Comparison of ENCODE assay signal across 14 mouse cellular contexts in the genomic region with DNA sequence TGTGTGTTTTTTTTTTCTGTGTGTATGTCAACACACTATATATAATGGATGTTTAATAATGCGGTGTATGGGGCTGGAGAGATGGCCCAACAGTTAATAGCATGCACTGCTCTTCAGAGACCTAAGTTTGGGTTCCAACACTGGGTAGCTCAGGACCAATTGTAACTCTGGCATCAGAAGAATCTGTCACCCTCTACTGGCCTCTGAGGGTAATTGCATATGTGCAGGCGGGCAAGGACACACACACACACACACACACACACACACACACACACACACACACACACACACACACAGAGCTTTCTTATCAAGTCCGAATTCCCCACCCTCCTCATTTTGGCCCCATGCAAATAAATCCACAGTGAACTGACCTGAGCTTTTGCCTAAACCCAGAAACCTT. TPM values are rescaled to one million over a fixed set of nuclear protein-coding genes. Genes with fewer than 3 reads are reported as not detected.
A peak's percentile ranks its signal among the peaks of the same experiment; 100 is the strongest.
DNase-seq lines count a peak whose midpoint lies in the region; ATAC-seq and TF ChIP-seq lines count a peak whose summit lies in the region.
"Had no signal": no experiment of that assay in that cellular context is flagged by ENCODE, and none has a peak within 500 bp of the region (broad histone marks: within the 10 kb centered on the region; RNA-seq: fewer than 3 reads in every experiment).

No protein-coding gene starts in this region.

- TF ChIP-seq CTCF in heart, postnatal 0 days (IDR thresholded peaks at IDR 0.05; ENCODE audit: low read depth): peak; percentile 10; the same call in 1 of the 2 replicates
- peak; percentile 51 for TF ChIP-seq CTCF in lung, postnatal 0 days (IDR thresholded peaks at IDR 0.05)
- TF ChIP-seq CTCF in stomach, postnatal 0 days (IDR thresholded peaks at IDR 0.05; ENCODE audit: low read depth): peak; percentile 57

- TF ChIP-seq EP300 in heart, postnatal 0 days (IDR thresholded peaks at IDR 0.05; ENCODE audit: low read depth): no peak
- no peak for TF ChIP-seq EP300 in lung, postnatal 0 days (IDR thresholded peaks at IDR 0.05)
- no peak for TF ChIP-seq EP300 in stomach, postnatal 0 days (optimal IDR thresholded peaks at IDR 0.05)

- WGBS in heart, postnatal 0 days: 70% methylated on average over 3 of the region's 3 CpGs
- WGBS in lung, postnatal 0 days: 81% methylated on average over 3 of the region's 3 CpGs
- WGBS in stomach, postnatal 0 days: 69% methylated on average over 3 of the region's 3 CpGs

- ATAC-seq in heart, postnatal 0 days (ENCODE audit: insufficient read depth, low read depth): no peak
- no peak for ATAC-seq in lung, postnatal 0 days
- peak; percentile 34 for ATAC-seq in stomach, postnatal 0 days (ENCODE audit: low FRiP score, low TSS enrichment)

- H3K36me3 ChIP-seq in heart, postnatal 0 days (replicated peaks; ENCODE audit: control insufficient read depth, insufficient read depth, low read length): no peaks in the 10 kb centered on the region
- H3K36me3 ChIP-seq in lung, postnatal 0 days (ENCODE audit: insufficient read depth, low read length): no peaks in the 10 kb centered on the region
- H3K36me3 ChIP-seq in stomach, postnatal 0 days (ENCODE audit: control insufficient read depth, insufficient read depth, low read length): no peaks in the 10 kb centered on the region
- H3K36me3 ChIP-seq: embryonic facial prominence, embryonic 13.5 days; heart, embryonic 10.5 days; limb, embryonic 10.5 days had no signal

- no peak overlapping the region for H3K27ac ChIP-seq in heart, postnatal 0 days (ENCODE audit: low read depth)
- no peak overlapping the region for H3K27ac ChIP-seq in lung, postnatal 0 days (ENCODE audit: low read length)
- no peak overlapping the region for H3K27ac ChIP-seq in stomach, postnatal 0 days (replicated peaks)
- H3K27ac ChIP-seq: heart, embryonic 10.5 days; limb, embryonic 10.5 days had no signal

- no peak overlapping the region for H3K9ac ChIP-seq in heart, postnatal 0 days (replicated peaks; ENCODE audit: low read depth, low read length)
- H3K9ac ChIP-seq in lung, postnatal 0 days (replicated peaks; ENCODE audit: low read depth): no peak overlapping the region
- H3K9ac ChIP-seq in stomach, postnatal 0 days (ENCODE audit: low read length): no peak overlapping the region

- peaks cover 4% of the 10 kb centered on the region; the same call in 1 of the 2 replicates for H3K4me1 ChIP-seq in heart, postnatal 0 days (ENCODE audit: control insufficient read depth, insufficient read depth)
- H3K4me1 ChIP-seq in lung, postnatal 0 days (ENCODE audit: insufficient read depth, low read depth, low read length): peaks cover 4% of the 10 kb centered on the region; the same call in 1 of the 2 replicates
- no peaks in the 10 kb centered on the region for H3K4me1 ChIP-seq in stomach, postnatal 0 days (replicated peaks; ENCODE audit: control insufficient read depth, insufficient read depth)

- H3K9me3 ChIP-seq in heart, postnatal 0 days (replicated peaks; ENCODE audit: control insufficient read depth, low read length): no peaks in the 10 kb centered on the region
- no peaks in the 10 kb centered on the region for H3K9me3 ChIP-seq in lung, postnatal 0 days (ENCODE audit: low read length)
- no peaks in the 10 kb centered on the region for H3K9me3 ChIP-seq in stomach, postnatal 0 days (ENCODE audit: control insufficient read depth, low read length)
- H3K9me3 ChIP-seq: embryonic facial prominence, embryonic 13.5 days; heart, embryonic 10.5 days; limb, embryonic 10.5 days had no signal

- 0 out of 2 replicates have a peak, but pooled peaks cover 8% of the 10 kb centered on the region for H3K27me3 ChIP-seq in heart, postnatal 0 days (ENCODE audit: control insufficient read depth, insufficient read depth, low read length)
- H3K27me3 ChIP-seq in lung, postnatal 0 days (replicated peaks; ENCODE audit: insufficient read depth, low read length): no peaks in the 10 kb centered on the region
- H3K27me3 ChIP-seq in stomach, postnatal 0 days (ENCODE audit: control insufficient read depth, insufficient read depth, low read length): no peaks in the 10 kb centered on the region
- H3K27me3 ChIP-seq: embryonic facial prominence, embryonic 13.5 days had no signal

- no peak overlapping the region for H3K4me3 ChIP-seq in heart, postnatal 0 days (ENCODE audit: low read depth, low read length)
- no peak overlapping the region for H3K4me3 ChIP-seq in lung, postnatal 0 days (ENCODE audit: low read depth, low read length)
- no peak overlapping the region for H3K4me3 ChIP-seq in stomach, postnatal 0 days (ENCODE audit: low read depth, low read length)

- no peak for DNase-seq in heart, postnatal 0 days (ENCODE audit: low spot score)
- DNase-seq in heart, adult 9 months (ENCODE audit: low spot score in 2 of 2): no peak
- DNase-seq in lung, postnatal 0 days (ENCODE audit: low spot score): peak; percentile 41
- no peak for DNase-seq in lung, postnatal 10 days
- DNase-seq in ZHBTc4 (ENCODE audit: low read depth, low spot score): peak; percentile 62
- DNase-seq in stomach, postnatal 0 days (ENCODE audit: low spot score): peak; percentile 45
- DNase-seq in urinary bladder, adult 18-20 months (ENCODE audit: low spot score in 2 of 2): no peak

- no peak overlapping the region for H3K4me2 ChIP-seq in heart, postnatal 0 days (ENCODE audit: low read depth, low read length)
- H3K4me2 ChIP-seq in lung, postnatal 0 days (replicated peaks; ENCODE audit: low read depth, low read length): no peak overlapping the region
- H3K4me2 ChIP-seq in stomach, postnatal 0 days (replicated peaks; ENCODE audit: low read depth): no peak overlapping the region

RNA-seq across cellular contexts. Expression of gene Mucl3, which starts 8.3 kb away (rescaled TPM):
- not detected in 2 replicates for total RNA-seq in heart, postnatal 0 days (2014; rRNA removed; ENCODE audit: low replicate concordance)
- not detected in 2 replicates for polyA plus RNA-seq in heart, postnatal 0 days (2015; fragmentation: Nextera tagmentation; extraction: Ambion mirVana)
- polyA plus RNA-seq in lung, postnatal 0 days (2015; fragmentation: Nextera tagmentation; extraction: Ambion mirVana): 1.1 and 1.7 TPM in 2 replicates
- polyA plus RNA-seq in stomach, postnatal 0 days (2015; fragmentation: Nextera tagmentation; extraction: Ambion mirVana): 768 and 930 TPM in 2 replicates
- total RNA-seq: adrenal gland, adult 18-20 months; layer of hippocampus, adult 2 months; monocyte, adult 5-6 weeks had no signal
- polyA plus RNA-seq: frontal cortex, adult 2 months had no signal

RNA-seq across cellular contexts. Expression of gene Gm9573, which starts 8.8 kb away (rescaled TPM):
- not detected in 2 replicates for total RNA-seq in heart, postnatal 0 days (2014; rRNA removed; ENCODE audit: low replicate concordance)
- polyA plus RNA-seq in heart, postnatal 0 days (2015; fragmentation: Nextera tagmentation; extraction: Ambion mirVana): not detected in 2 replicates
- not detected in 2 replicates for polyA plus RNA-seq in lung, postnatal 0 days (2015; fragmentation: Nextera tagmentation; extraction: Ambion mirVana)
- polyA plus RNA-seq in stomach, postnatal 0 days (2015; fragmentation: Nextera tagmentation; extraction: Ambion mirVana): 2.6 and 3.9 TPM in 2 replicates
- total RNA-seq: adrenal gland, adult 18-20 months; layer of hippocampus, adult 2 months; monocyte, adult 5-6 weeks had no signal
- polyA plus RNA-seq: embryonic facial prominence, embryonic 13.5 days; heart, embryonic 10.5 days; limb, embryonic 10.5 days had no signal

RNA-seq across cellular contexts. Expression of gene Vars2, which starts 32.2 kb away (rescaled TPM):
- total RNA-seq in heart, postnatal 0 days (2014; rRNA removed; ENCODE audit: low replicate concordance): 25.5 and 59.8 TPM in 2 replicates
- polyA plus RNA-seq in heart, postnatal 0 days (2015; fragmentation: Nextera tagmentation; extraction: Ambion mirVana): 9.4 and 9.8 TPM in 2 replicates
- 11.4 and 15.2 TPM in 2 replicates for polyA plus RNA-seq in lung, postnatal 0 days (2015; fragmentation: Nextera tagmentation; extraction: Ambion mirVana)
- polyA plus RNA-seq in stomach, postnatal 0 days (2015; fragmentation: Nextera tagmentation; extraction: Ambion mirVana): 10.3 and 10.6 TPM in 2 replicates

RNA-seq across cellular contexts. Expression of gene Sfta2, which starts 33.9 kb away (rescaled TPM):
- not detected in 2 replicates for total RNA-seq in heart, postnatal 0 days (2014; rRNA removed; ENCODE audit: low replicate concordance)
- polyA plus RNA-seq in heart, postnatal 0 days (2015; fragmentation: Nextera tagmentation; extraction: Ambion mirVana): not detected in 2 replicates
- 483 and 564 TPM in 2 replicates for polyA plus RNA-seq in lung, postnatal 0 days (2015; fragmentation: Nextera tagmentation; extraction: Ambion mirVana)
- 7.6 and 8.6 TPM in 2 replicates for polyA plus RNA-seq in stomach, postnatal 0 days (2015; fragmentation: Nextera tagmentation; extraction: Ambion mirVana)
- total RNA-seq: adrenal gland, adult 18-20 months; layer of hippocampus, adult 2 months; monocyte, adult 5-6 weeks had no signal
- polyA plus RNA-seq: frontal cortex, adult 2 months; heart, embryonic 10.5 days; limb, embryonic 10.5 days had no signal

RNA-seq across cellular contexts. Expression of gene Gtf2h4, which starts 38.3 kb away (rescaled TPM):
- 21.0 and 24.2 TPM in 2 replicates for total RNA-seq in heart, postnatal 0 days (2014; rRNA removed; ENCODE audit: low replicate concordance)
- polyA plus RNA-seq in heart, postnatal 0 days (2015; fragmentation: Nextera tagmentation; extraction: Ambion mirVana): 18.0 and 21.2 TPM in 2 replicates
- 19.2 and 21.4 TPM in 2 replicates for polyA plus RNA-seq in lung, postnatal 0 days (2015; fragmentation: Nextera tagmentation; extraction: Ambion mirVana)
- polyA plus RNA-seq in stomach, postnatal 0 days (2015; fragmentation: Nextera tagmentation; extraction: Ambion mirVana): 20.7 and 20.8 TPM in 2 replicates

Comparison
In these comparisons a context has a peak if more than half of its experiments do, and no peak if none do; other contexts are left out.
1. DNase-seq: peak in lung, postnatal 0 days (single experiment), ZHBTc4 (single experiment) and stomach, postnatal 0 days (single experiment); none in heart, postnatal 0 days (single experiment), heart, adult 9 months (0 of 2), lung, postnatal 10 days (single experiment) and urinary bladder, adult 18-20 months (0 of 2).
2. RNA of gene Mucl3, which starts 8.3 kb away (polyA plus RNA-seq): 768 to 930 TPM in stomach, postnatal 0 days; 1.1 to 1.7 TPM in lung, postnatal 0 days and not detected in heart, postnatal 0 days; every median in the first group is over 100 times any median in the second.
3. Peak in every context shown above with its lines, with median percentiles within 50 percentile points of each other: CTCF ChIP-seq.